Mouse (Mus musculus) G1E (cell line): ENCODE measurements around the gene Olfr1245. TPM values are rescaled to one million over a fixed set of nuclear protein-coding genes. Genes with fewer than 3 reads are reported as not detected.
"Not testable (repeated sequence)": the region's sequence is repeated elsewhere in the genome, so short reads cannot be mapped to it uniquely, and the experiment has no call there.

ENCODE experiments used
- ATAC-seq: 2 replicates; pipeline ENCODE4 v1.8.0; 2016; ENCODE audit warnings: mild to moderate bottlenecking; ENCODE audit not compliant: insufficient number of reproducible peaks, poor library complexity, low FRiP score, severe bottlenecking; ENCODE audit errors: extremely low read depth
- DNase-seq: peaks from one replicate; pipeline ENCODE4 v3.0.0; 2012; ENCODE audit warnings: low spot score
- H3K27me3 ChIP-seq: 2 replicates; pipeline ENCODE4 v1.6.1; 2012; ENCODE audit warnings: mild to moderate bottlenecking, low read length, inconsistent platforms; ENCODE audit not compliant: insufficient read depth
- H3K36me3 ChIP-seq: replicated peaks from 2 replicates; pipeline ENCODE3; 2012; ENCODE audit warnings: mild to moderate bottlenecking, inconsistent platforms
- H3K4me1 ChIP-seq: 2 replicates; pipeline ENCODE4 v1.6.1; 2012; ENCODE audit warnings: low read depth, low read length, inconsistent platforms, mixed read lengths; ENCODE audit not compliant: insufficient read depth
- H3K4me3 ChIP-seq: 2 replicates; pipeline ENCODE4 v1.5.1; 2012; ENCODE audit warnings: low read depth, mild to moderate bottlenecking, inconsistent platforms, low read length, moderate library complexity, mixed read lengths
- H3K9me3 ChIP-seq: replicated peaks from 2 replicates; pipeline ENCODE4 v1.6.1; 2012; ENCODE audit warnings: inconsistent platforms
- CTCF ChIP-seq: IDR thresholded peaks from 2 replicates; pipeline ENCODE4 v1.5.1; 2012; ENCODE audit warnings: low read depth, low read length, inconsistent platforms, mixed read lengths
- GATA1 ChIP-seq: IDR thresholded peaks from 2 replicates; pipeline ENCODE4 v1.6.1; 2012; ENCODE audit warnings: borderline replicate concordance, low read length, inconsistent platforms, mixed read lengths
- GATA2 ChIP-seq: IDR thresholded peaks from 2 replicates; pipeline ENCODE4 v1.6.1; 2012; ENCODE audit warnings: low read depth, low read length, inconsistent platforms, borderline replicate concordance
- POLR2AphosphoS5 ChIP-seq: IDR thresholded peaks from 2 replicates; pipeline ENCODE4 v1.6.1; 2012; ENCODE audit warnings: low read depth, low read length, inconsistent platforms; ENCODE audit not compliant: insufficient replicate concordance
- TAL1 ChIP-seq: conservative IDR thresholded peaks from 2 replicates; pipeline ENCODE4 v1.6.1; 2012; ENCODE audit warnings: low read depth, low read length, inconsistent platforms, mixed read lengths
- polyA plus RNA-seq: library from polyadenylated mRNA; stranded (reverse); fragments of >175 nt; gene quantifications from 2 replicates; pipeline ENCODE4 v1.2.3, GENCODE M21; 2012
- total RNA-seq, 2 experiments: library from RNA; stranded (forward) in 1 of 2; stranded (reverse) in 1 of 2; fragments of 200-1000 nt in 1 of 2; fragments of >200 nt in 1 of 2; fragmentation: Nextera tagmentation in 1 of 2; gene quantifications; 2 replicates each; pipeline ENCODE4 v1.2.3; 2014 to 2017

Olfr1245 gene
- total RNA-seq (2014; fragmentation: Nextera tagmentation) (not detected in 2 replicates), total RNA-seq (2017) (0.46 TPM in 1 of 2 replicates, not detected in the other), polyA plus RNA-seq (not detected in 2 replicates)

- Histone ChIP-seq H3K4me3 (no peak within 1 kb of the TSS), H3K27me3 (no peaks in the 10 kb centered on the region), H3K9me3 (no peaks in the 10 kb centered on the region), H3K36me3 (no peaks in the 10 kb centered on the region), H3K4me1 (no peaks in the 10 kb centered on the region)
- DNase-seq (no peak), ATAC-seq (no peak)
- TF ChIP-seq GATA2 (no peak), CTCF (no peak), TAL1 (no peak), GATA1 (no peak), POLR2AphosphoS5 (no peak)
Observed at GRCm38 (mm10) chr2:89578347-89578746, at the start of gene Olfr1245. Gene Olfr1245 (minus strand): TSS chr2:89578447.

- H3K9me3 ChIP-seq, H3K27me3 ChIP-seq, H3K4me1 ChIP-seq, DNase-seq, H3K4me3 ChIP-seq, H3K36me3 ChIP-seq, ATAC-seq: not testable (repeated sequence)
Observed at GRCm38 (mm10) chr2:89618145-89618544, 39.9 kb upstream of the Olfr1245 start, which contains the start of gene Olfr1248. Gene Olfr1248 (minus strand): TSS chr2:89618245.

- Histone ChIP-seq H3K36me3 (no peaks in the 10 kb centered on the region), H3K27me3 (no peaks in the 10 kb centered on the region), H3K4me1 (no peaks in the 10 kb centered on the region), H3K4me3 (no peak within 1 kb of the TSS), H3K9me3 (no peaks in the 10 kb centered on the region)
- DNase-seq, result no peak
- no peak for ATAC-seq
- TF ChIP-seq TAL1, result no peak
- no peak for TF ChIP-seq POLR2AphosphoS5
- no peak for TF ChIP-seq CTCF
- TF ChIP-seq GATA2, result no peak
- no peak for TF ChIP-seq GATA1
Observed at GRCm38 (mm10) chr2:89614030-89614429, 35.8 kb upstream of the Olfr1245 start, which contains the start of gene Olfr1247. Gene Olfr1247 (minus strand): TSS chr2:89614130.

- Histone ChIP-seq H3K4me3 (no peak within 1 kb of the TSS), H3K9me3 (no peaks in the 10 kb centered on the region), H3K4me1 (no peaks in the 10 kb centered on the region), H3K36me3 (no peaks in the 10 kb centered on the region), H3K27me3 (no peaks in the 10 kb centered on the region)
- no peak for TF ChIP-seq TAL1
- ATAC-seq (no peak), DNase-seq (no peak)
Observed at GRCm38 (mm10) chr2:89593057-89593456, 14.8 kb upstream of the Olfr1245 start, which contains the start of gene Olfr1246. Gene Olfr1246 (minus strand): TSS chr2:89593157.

- not testable (repeated sequence) for H3K36me3 ChIP-seq, H3K4me1 ChIP-seq, ATAC-seq
Observed at GRCm38 (mm10) chr2:89562706-89563105, 15.5 kb downstream of the Olfr1245 start.

GRCm38 (mm10) chr2:89544516-89544915, 33.7 kb downstream of the Olfr1245 start:
- ATAC-seq, result no peak

More at GRCm38 (mm10) chr2:89562706-89563105, 15.5 kb downstream of the Olfr1245 start:
- H3K4me3 ChIP-seq, DNase-seq, H3K27me3 ChIP-seq, H3K9me3 ChIP-seq: not testable (repeated sequence)

GRCm38 (mm10) chr2:89539923-89540322, 38.3 kb downstream of the Olfr1245 start:
- Histone ChIP-seq H3K4me3 (no peak overlapping the region), H3K4me1 (no peaks in the 10 kb centered on the region), H3K36me3 (no peaks in the 10 kb centered on the region), H3K9me3 (peaks cover 6% of the 10 kb centered on the region), H3K27me3 (no peaks in the 10 kb centered on the region)
- no peak for TF ChIP-seq GATA1
- TF ChIP-seq CTCF, result no peak
- TF ChIP-seq GATA2, result no peak
- no peak for TF ChIP-seq TAL1
- TF ChIP-seq POLR2AphosphoS5, result no peak
- DNase-seq (no peak), ATAC-seq (no peak)

More at GRCm38 (mm10) chr2:89544516-89544915, 33.7 kb downstream of the Olfr1245 start:
- no peak overlapping the region for H3K4me3 ChIP-seq
- DNase-seq, result no peak
- no peak for TF ChIP-seq GATA1
- no peak for TF ChIP-seq POLR2AphosphoS5
- TF ChIP-seq TAL1, result no peak
- no peak for TF ChIP-seq CTCF
- TF ChIP-seq GATA2, result no peak
- no peaks in the 10 kb centered on the region for H3K4me1 ChIP-seq
- H3K9me3 ChIP-seq, result peaks cover 12% of the 10 kb centered on the region
- no peaks in the 10 kb centered on the region for H3K36me3 ChIP-seq
- H3K27me3 ChIP-seq, result no peaks in the 10 kb centered on the region
